Mouse (Mus musculus): ENCODE results near the gene Sema6d.

- TF ChIP-seq CTCF (IDR thresholded peaks at IDR 0.05; ENCODE audit: low read depth, low read length) (no peak), POLR2A (IDR thresholded peaks at IDR 0.05; ENCODE audit: insufficient read depth, low read length) (no peak), EP300 (IDR thresholded peaks at IDR 0.05; ENCODE audit: insufficient read depth, low read depth, low read length) (no peak)
Observed at GRCm38 (mm10) chr2:124298872-124299271, 209.1 kb downstream of the Sema6d start.

Measured in ES-Bruce4 (cell line).